Mouse (Mus musculus) neural tube, embryonic 14.5 days (tissue): ENCODE measurements around the gene Pigt. TPM values are rescaled to one million over a fixed set of nuclear protein-coding genes. Genes with fewer than 3 reads are reported as not detected.

Experiments
- ATAC-seq: fragments of 200-750 bp; cut with Nextera tagmentation; 2 replicates; pipeline ENCODE4 v1.8.0; 2017; ENCODE audit warnings: low read depth, mild to moderate bottlenecking, moderate TSS enrichment, moderate library complexity
- H3K27ac ChIP-seq: fragments of 300-500 bp; sonication (generic); 2 replicates; pipeline ENCODE4 v1.5.1; 2014; ENCODE audit warnings: low read depth, mild to moderate bottlenecking, control low read depth, low read length, moderate library complexity, mixed read lengths
- H3K27me3 ChIP-seq: fragments of 300-500 bp; sonication (generic); 2 replicates; pipeline ENCODE4 v1.6.1; 2014; ENCODE audit warnings: low read length; ENCODE audit not compliant: control insufficient read depth, insufficient read depth
- H3K36me3 ChIP-seq: fragments of 300-500 bp; sonication (generic); 2 replicates; pipeline ENCODE4 v1.6.1; 2014; ENCODE audit warnings: low read length, mixed read lengths; ENCODE audit not compliant: control insufficient read depth, insufficient read depth
- H3K4me1 ChIP-seq: fragments of 300-500 bp; sonication (generic); 2 replicates; pipeline ENCODE4 v1.6.1; 2014; ENCODE audit warnings: low read length; ENCODE audit not compliant: control insufficient read depth, insufficient read depth
- H3K4me2 ChIP-seq: fragments of 300-500 bp; sonication (generic); 2 replicates; pipeline ENCODE4 v1.6.1; 2014; ENCODE audit warnings: mild to moderate bottlenecking, low read depth, low read length, control low read depth
- H3K4me3 ChIP-seq: fragments of 300-500 bp; sonication (generic); 2 replicates; pipeline ENCODE4 v1.5.1; 2014; ENCODE audit warnings: low read depth, low read length, control low read depth, mixed read lengths
- H3K9ac ChIP-seq: fragments of 300-500 bp; sonication (generic); replicated peaks from 2 replicates; pipeline ENCODE4 v1.6.1; 2014; ENCODE audit warnings: low read depth, mild to moderate bottlenecking, control low read depth, low read length, mixed read lengths
- H3K9me3 ChIP-seq: fragments of 300-500 bp; sonication (generic); 2 replicates; pipeline ENCODE4 v1.6.1; 2016; ENCODE audit warnings: low read length; ENCODE audit not compliant: control insufficient read depth
- WGBS: fragments of 180-500 bp; shearing (Covaris S2); extraction: QIAGEN DNeasy Blood & Tissue Kit; methylation state at CpG from one replicate; pipeline ENCODE4 v1.1.7; 2014; 5-methylcytosine and 5-hydroxymethylcytosine counted together
- polyA plus RNA-seq: library from polyadenylated mRNA; unstranded; fragments of >200 nt; fragmentation: Nextera tagmentation; extraction: Ambion mirVana; gene quantifications from 2 replicates; pipeline ENCODE4 v1.2.1, GENCODE M21; 2014

Pigt gene
- polyA plus RNA-seq, 1 experiment from 2014 or later = 118 TPM

DNA sequence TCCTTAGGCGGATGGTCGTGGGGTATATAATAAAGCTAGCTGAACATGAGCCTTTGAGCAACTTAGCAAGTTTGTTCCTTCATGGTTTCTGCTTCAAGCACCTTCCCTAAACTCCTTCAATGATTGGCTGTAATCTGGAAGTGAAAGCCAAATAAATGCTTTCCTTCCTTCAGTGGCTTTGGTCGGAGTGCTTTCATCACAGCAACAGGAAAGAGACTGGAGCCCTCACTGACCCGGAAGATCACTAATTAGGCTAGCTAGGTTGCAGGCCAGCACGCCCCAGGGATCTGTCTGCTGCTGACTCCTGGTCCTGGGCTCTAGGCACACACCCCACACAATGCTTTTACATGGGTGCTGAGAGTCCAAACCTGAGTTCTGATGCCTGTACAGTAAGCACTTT is 31.2 kb downstream of the Pigt start:
- H3K9ac ChIP-seq = no peak overlapping the region
- WGBS = 78% methylated on average over 5 of the region's 5 CpGs
- no peaks in the 10 kb centered on the region for H3K9me3 ChIP-seq
- no peak overlapping the region for H3K4me2 ChIP-seq
- H3K36me3 ChIP-seq = no peaks in the 10 kb centered on the region
- ATAC-seq = no peak
- no peaks in the 10 kb centered on the region for H3K27me3 ChIP-seq
- no peak overlapping the region for H3K27ac ChIP-seq
- H3K4me3 ChIP-seq = no peak overlapping the region
- H3K4me1 ChIP-seq = no peaks in the 10 kb centered on the region

- no peak overlapping the region for H3K9ac ChIP-seq
- no peaks in the 10 kb centered on the region for H3K9me3 ChIP-seq
- H3K4me1 ChIP-seq = no peaks in the 10 kb centered on the region
- H3K27me3 ChIP-seq = no peaks in the 10 kb centered on the region
- WGBS = 6% methylated on average over 3 of the region's 3 CpGs
- no peak overlapping the region for H3K4me2 ChIP-seq
- ATAC-seq = no peak
- no peaks in the 10 kb centered on the region for H3K36me3 ChIP-seq
- no peak overlapping the region for H3K27ac ChIP-seq
- no peak overlapping the region for H3K4me3 ChIP-seq
Measured at GRCm38 (mm10) chr2:164531169-164531568, 33.8 kb downstream of the Pigt start.

- Histone ChIP-seq H3K4me1 (no peaks in the 10 kb centered on the region), H3K4me2 (no peak overlapping the region), H3K9me3 (no peaks in the 10 kb centered on the region), H3K27ac (no peak overlapping the region), H3K4me3 (no peak overlapping the region), H3K27me3 (no peaks in the 10 kb centered on the region), H3K9ac (no peak overlapping the region), H3K36me3 (no peaks in the 10 kb centered on the region)
- WGBS = 68% methylated on average over 10 of the region's 10 CpGs
- no peak for ATAC-seq
Measured at GRCm38 (mm10) chr2:164534315-164534714, 37.0 kb downstream of the Pigt start.

DNA sequence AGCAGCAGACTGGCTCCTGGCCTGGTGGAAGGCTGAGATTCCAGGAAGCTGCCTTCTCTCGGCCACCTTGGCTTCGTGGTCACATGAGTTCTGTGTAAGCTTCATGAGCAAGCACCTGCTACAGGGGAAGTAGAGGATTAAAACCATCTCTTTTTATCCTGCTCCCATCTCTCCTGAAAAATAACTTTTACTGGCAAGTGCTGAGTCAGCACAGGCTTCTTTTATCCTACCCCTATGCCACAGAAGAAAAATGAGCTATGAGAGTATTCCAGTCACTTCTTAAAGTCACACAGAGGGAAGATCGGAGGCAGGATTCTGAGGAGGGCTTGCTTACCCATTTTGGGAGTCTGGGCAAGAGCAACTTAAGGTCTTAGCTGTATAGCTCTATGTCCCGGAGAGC is 39.7 kb downstream of the Pigt start:
- no peak for ATAC-seq
- H3K4me3 ChIP-seq = no peak overlapping the region
- H3K36me3 ChIP-seq = no peaks in the 10 kb centered on the region
- 87% methylated on average over 4 of the region's 4 CpGs for WGBS
- no peaks in the 10 kb centered on the region for H3K4me1 ChIP-seq
- H3K27ac ChIP-seq = no peak overlapping the region
- H3K4me2 ChIP-seq = no peak overlapping the region
- no peak overlapping the region for H3K9ac ChIP-seq
- no peaks in the 10 kb centered on the region for H3K9me3 ChIP-seq
- no peaks in the 10 kb centered on the region for H3K27me3 ChIP-seq

DNA sequence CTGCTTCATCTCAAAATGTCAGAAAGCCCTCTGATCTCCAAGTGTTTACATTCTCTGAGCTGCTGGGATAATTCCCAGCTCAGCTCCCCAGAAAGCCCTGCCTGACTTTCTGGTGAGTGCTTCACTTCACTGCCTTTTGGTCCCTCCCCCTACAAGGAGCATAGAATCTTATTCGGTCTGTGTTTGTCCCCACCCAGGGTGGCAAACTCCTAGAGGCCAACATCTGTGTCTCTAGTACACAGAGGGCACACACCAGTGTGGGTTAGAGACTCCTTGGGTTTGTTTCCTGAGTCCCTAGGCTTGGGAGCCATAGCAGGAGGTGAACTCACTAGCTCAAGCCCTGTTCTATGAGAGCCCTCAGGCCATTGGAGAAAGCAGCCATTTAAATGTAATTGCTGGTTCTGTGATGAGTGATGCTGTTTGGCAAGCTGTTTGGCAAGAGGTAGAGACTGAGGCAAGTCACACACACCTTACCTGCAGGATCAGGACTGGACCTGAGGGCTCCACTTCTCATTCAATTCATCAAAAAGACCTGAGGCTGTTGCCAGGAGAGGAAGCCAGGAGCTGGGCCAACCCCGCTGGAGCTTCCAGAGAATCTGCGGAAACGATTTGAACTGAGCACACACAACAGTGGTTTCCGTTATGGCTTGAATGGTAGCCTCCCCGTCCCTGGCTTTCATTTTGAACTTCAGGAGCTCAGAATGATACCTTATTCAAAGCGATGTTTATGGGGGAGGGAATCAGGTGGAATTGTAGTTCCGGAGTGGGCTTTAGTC is 43.5 kb downstream of the Pigt start:
- no peaks in the 10 kb centered on the region for H3K9me3 ChIP-seq
- H3K4me1 ChIP-seq = no peaks in the 10 kb centered on the region
- H3K27ac ChIP-seq = no peak overlapping the region
- H3K4me3 ChIP-seq = no peak overlapping the region
- no peak for ATAC-seq
- H3K27me3 ChIP-seq = no peaks in the 10 kb centered on the region
- H3K4me2 ChIP-seq = no peak overlapping the region
- 52% methylated on average over 8 of the region's 8 CpGs for WGBS
- H3K36me3 ChIP-seq = no peaks in the 10 kb centered on the region
- H3K9ac ChIP-seq = no peak overlapping the region

DNA sequence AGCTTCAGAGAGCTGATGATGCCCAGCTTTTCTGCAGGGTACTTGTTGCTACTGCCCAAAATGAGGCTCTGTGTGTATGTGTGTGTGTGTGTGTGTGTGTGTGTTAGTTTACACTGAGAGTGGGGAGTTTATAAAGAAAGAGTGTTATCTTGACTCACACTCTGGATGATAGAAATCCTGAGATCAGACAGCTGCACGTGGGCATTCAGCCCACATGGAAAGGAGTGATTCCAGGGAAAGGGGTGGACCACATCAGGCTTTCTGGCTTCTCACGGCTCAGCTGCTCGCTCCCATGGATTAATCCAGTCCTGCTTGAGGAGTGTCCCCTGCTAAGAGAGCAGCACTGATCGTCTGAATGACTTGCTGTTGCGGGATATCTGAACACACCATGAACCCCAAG is 44.8 kb downstream of the Pigt start:
- no peak for ATAC-seq

GRCm38 (mm10) chr2:164542598-164542997 is 45.3 kb downstream of the Pigt start:
- no peak for ATAC-seq
- 88% methylated on average over 7 of the region's 7 CpGs for WGBS
- no peaks in the 10 kb centered on the region for H3K9me3 ChIP-seq
- no peak overlapping the region for H3K4me3 ChIP-seq
- H3K27ac ChIP-seq = no peak overlapping the region
- H3K4me2 ChIP-seq = no peak overlapping the region
- H3K27me3 ChIP-seq = no peaks in the 10 kb centered on the region
- H3K36me3 ChIP-seq = no peaks in the 10 kb centered on the region
- no peak overlapping the region for H3K9ac ChIP-seq
- no peaks in the 10 kb centered on the region for H3K4me1 ChIP-seq

More for the DNA sequence above, 44.8 kb downstream of the Pigt start:
- Histone ChIP-seq H3K4me1 (no peaks in the 10 kb centered on the region), H3K27ac (no peak overlapping the region), H3K4me2 (no peak overlapping the region), H3K27me3 (no peaks in the 10 kb centered on the region), H3K9ac (no peak overlapping the region), H3K36me3 (no peaks in the 10 kb centered on the region), H3K4me3 (no peak overlapping the region), H3K9me3 (no peaks in the 10 kb centered on the region)
- WGBS = 78% methylated on average over 5 of the region's 5 CpGs

DNA sequence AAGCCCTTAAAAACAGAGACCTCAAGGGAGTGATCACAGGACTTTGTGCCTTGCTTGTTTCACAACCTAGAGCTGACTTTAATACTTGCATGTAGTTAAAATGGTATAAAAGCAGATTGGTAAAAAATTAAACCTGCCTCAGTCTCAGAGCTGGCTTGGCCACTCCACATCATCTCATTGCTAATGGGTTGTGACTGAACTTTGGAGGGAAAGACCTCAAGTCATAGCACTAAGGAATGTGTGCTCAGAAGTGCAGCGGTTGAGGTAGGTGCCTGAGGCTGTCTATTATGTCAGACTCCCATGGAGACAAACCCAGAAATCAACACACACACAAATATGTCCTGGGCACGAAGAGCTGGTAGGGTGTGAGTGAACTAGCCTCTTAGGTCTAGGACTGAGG is 46.4 kb downstream of the Pigt start:
- 84% methylated on average over 2 of the region's 2 CpGs for WGBS
- Histone ChIP-seq H3K36me3 (no peaks in the 10 kb centered on the region), H3K9me3 (no peaks in the 10 kb centered on the region), H3K27ac (no peak overlapping the region), H3K4me2 (no peak overlapping the region), H3K4me1 (no peaks in the 10 kb centered on the region), H3K27me3 (no peaks in the 10 kb centered on the region), H3K4me3 (no peak overlapping the region), H3K9ac (no peak overlapping the region)
- no peak for ATAC-seq

- no peak overlapping the region for H3K27ac ChIP-seq
- no peak for ATAC-seq
- 61% methylated on average over 5 of the region's 5 CpGs for WGBS
- H3K36me3 ChIP-seq = no peaks in the 10 kb centered on the region
- no peaks in the 10 kb centered on the region for H3K27me3 ChIP-seq
- no peak overlapping the region for H3K4me3 ChIP-seq
- no peak overlapping the region for H3K4me2 ChIP-seq
- no peaks in the 10 kb centered on the region for H3K4me1 ChIP-seq
- no peak overlapping the region for H3K9ac ChIP-seq
- no peaks in the 10 kb centered on the region for H3K9me3 ChIP-seq
Measured at GRCm38 (mm10) chr2:164544454-164545097, 47.3 kb downstream of the Pigt start.
